Mouse (Mus musculus) layer of hippocampus, postnatal 36 days (tissue): Measurements from ENCODE around the gene Cacna1g. TPM values are rescaled to one million over a fixed set of nuclear protein-coding genes. Genes with fewer than 3 reads are reported as not detected.

ENCODE experiments used
- DNase-seq, 2 experiments: peaks; one replicate each; pipeline ENCODE4 v3.0.0; 2022
- total RNA-seq, 2 experiments: library from RNA; stranded (reverse); gene quantifications; 2 replicates each; pipeline ENCODE4 v1.2.3; 2021

Cacna1g gene
- total RNA-seq, 2 experiments from 2014 or later, result 65.7 to 81.0 TPM

- no peak for DNase-seq
Measured at GRCm38 (mm10) chr11:94444829-94445228, 29.2 kb downstream of the Cacna1g start.

GRCm38 (mm10) chr11:94441752-94442151 is 32.2 kb downstream of the Cacna1g start:
- no peak for DNase-seq

GRCm38 (mm10) chr11:94441122-94441521 is 32.9 kb downstream of the Cacna1g start:
- no peak for DNase-seq

- DNase-seq, result no peak
Measured at GRCm38 (mm10) chr11:94440421-94440820, 33.6 kb downstream of the Cacna1g start.

- no peak for DNase-seq
Measured at GRCm38 (mm10) chr11:94429011-94429651, 44.9 kb downstream of the Cacna1g start.

GRCm38 (mm10) chr11:94428091-94428835 is 45.7 kb downstream of the Cacna1g start:
- no peak for DNase-seq

GRCm38 (mm10) chr11:94425656-94426055 is 48.3 kb downstream of the Cacna1g start:
- no peak for DNase-seq

- DNase-seq, result no peak
Measured at GRCm38 (mm10) chr11:94425215-94425614, 48.8 kb downstream of the Cacna1g start.

GRCm38 (mm10) chr11:94424380-94424779 is 49.6 kb downstream of the Cacna1g start:
- DNase-seq, result peak in 1 of 2 experiments; percentile 31

GRCm38 (mm10) chr11:94423855-94424254 is 50.1 kb downstream of the Cacna1g start:
- DNase-seq, result no peak

GRCm38 (mm10) chr11:94420991-94421390 is 53.0 kb downstream of the Cacna1g start:
- no peak for DNase-seq

GRCm38 (mm10) chr11:94420325-94420724 is 53.7 kb downstream of the Cacna1g start:
- no peak for DNase-seq

GRCm38 (mm10) chr11:94419004-94419727 is 54.8 kb downstream of the Cacna1g start:
- no peak for DNase-seq

- DNase-seq, result no peak
Measured at GRCm38 (mm10) chr11:94414042-94414441, 60.0 kb downstream of the Cacna1g start.

GRCm38 (mm10) chr11:94413516-94413915 is 60.5 kb downstream of the Cacna1g start:
- DNase-seq, result no peak

- DNase-seq, result no peak
Measured at GRCm38 (mm10) chr11:94412998-94413469, 61.0 kb downstream of the Cacna1g start.

GRCm38 (mm10) chr11:94412562-94412961 is 61.4 kb downstream of the Cacna1g start:
- DNase-seq, result no peak

GRCm38 (mm10) chr11:94407803-94408321 is 66.1 kb downstream of the Cacna1g start:
- no peak for DNase-seq

- no peak for DNase-seq
Measured at GRCm38 (mm10) chr11:94405348-94405747, 68.7 kb downstream of the Cacna1g start.

GRCm38 (mm10) chr11:94404641-94405260 is 69.2 kb downstream of the Cacna1g start:
- peak; percentile 77 to 79 for DNase-seq

- no peak for DNase-seq
Measured at GRCm38 (mm10) chr11:94404178-94404577, 69.8 kb downstream of the Cacna1g start.

GRCm38 (mm10) chr11:94403757-94404156 is 70.2 kb downstream of the Cacna1g start:
- DNase-seq, result no peak
